Mouse (Mus musculus) lung, postnatal 36 days (tissue): Measurements from ENCODE around the gene Rbm48.
"Not testable (repeated sequence)": the region's sequence is repeated elsewhere in the genome, so short reads cannot be mapped to it uniquely, and the experiment has no call there.

Source experiments
- DNase-seq: peaks from one replicate; pipeline ENCODE4 v3.0.0; 2022; ENCODE audit warnings: mixed read lengths

Gene Rbm48

DNA sequence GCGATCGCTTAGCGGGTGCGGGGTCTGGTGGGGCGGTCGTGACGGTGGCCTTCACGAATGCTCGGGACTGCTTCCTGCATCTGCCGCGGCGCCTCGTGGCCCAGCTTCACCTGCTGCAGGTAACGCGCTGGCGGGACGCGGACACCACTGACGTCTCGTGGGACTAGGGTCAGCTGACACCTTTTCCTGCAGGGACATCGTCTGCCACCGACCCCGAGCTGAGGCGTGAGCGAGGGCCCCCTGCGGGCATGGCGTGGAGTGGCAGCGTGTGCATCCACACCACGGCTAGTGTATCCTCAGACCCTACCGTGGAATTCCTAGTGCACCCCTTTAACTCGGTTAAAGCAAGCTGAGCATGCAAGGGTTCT lies at the start of gene Rbm48:
Gene Rbm48, minus strand, starts transcription at position 187 of the 368 bp plus-strand sequence.
- peak; percentile 84 for DNase-seq

DNA sequence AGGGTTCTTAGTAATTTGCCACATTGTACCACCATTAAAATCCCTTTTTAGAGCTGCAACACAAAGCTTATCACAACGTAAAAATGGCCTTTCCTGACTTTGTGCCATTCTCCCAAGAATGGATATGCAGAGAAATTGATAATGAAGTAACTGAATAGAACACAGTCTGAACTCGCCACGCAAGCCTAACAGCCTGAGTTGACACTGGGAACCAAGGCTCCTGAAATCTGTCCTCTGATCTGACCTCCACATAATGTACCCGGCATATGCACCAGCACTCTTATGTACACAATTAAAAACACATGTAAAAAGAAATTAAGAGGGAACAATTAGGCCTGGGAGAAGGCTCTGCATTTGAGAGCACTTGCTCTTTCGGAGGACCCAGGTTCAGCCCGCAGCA lies 48.9 kb upstream of the Rbm48 start:
- DNase-seq = no peak

DNA sequence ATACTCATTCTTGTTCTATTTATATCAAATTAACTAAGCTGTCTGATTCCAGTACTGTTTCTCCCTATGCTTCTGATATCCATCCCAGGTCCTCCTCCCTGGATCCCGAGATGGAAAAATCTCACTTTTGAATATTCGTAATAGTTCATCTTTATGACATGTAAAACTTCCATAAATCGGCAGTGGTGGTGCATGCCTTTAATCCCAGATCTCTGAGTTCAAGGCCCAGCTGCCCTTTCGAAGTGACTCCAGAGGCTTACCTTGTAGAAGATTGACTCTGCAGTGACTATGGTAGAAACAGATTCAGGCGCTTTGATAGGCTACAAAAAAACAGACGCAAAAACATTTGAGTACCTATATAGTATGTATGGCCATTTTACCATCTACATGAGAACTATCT lies 48.2 kb upstream of the Rbm48 start:
- no peak for DNase-seq

DNA sequence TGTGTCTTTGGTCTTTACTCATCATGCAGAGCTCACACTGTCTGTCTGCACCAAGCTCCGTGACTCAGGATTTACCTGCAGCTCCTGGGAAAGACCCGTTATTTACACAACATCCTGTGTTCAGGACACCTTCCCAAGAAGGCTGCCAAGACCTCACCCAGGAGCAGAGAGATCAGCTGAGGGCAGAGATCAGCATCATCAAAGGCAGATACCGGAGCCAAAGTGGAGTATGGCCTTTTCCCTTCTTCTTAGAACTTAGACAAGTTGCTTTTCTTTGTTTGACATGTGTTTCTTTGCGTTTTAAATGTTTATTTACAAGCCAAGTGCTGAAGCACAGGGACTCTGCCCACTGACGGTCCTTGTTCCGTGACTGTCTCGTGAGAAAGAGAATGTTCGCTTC lies 38.9 kb upstream of the Rbm48 start:
- DNase-seq = no peak

DNA sequence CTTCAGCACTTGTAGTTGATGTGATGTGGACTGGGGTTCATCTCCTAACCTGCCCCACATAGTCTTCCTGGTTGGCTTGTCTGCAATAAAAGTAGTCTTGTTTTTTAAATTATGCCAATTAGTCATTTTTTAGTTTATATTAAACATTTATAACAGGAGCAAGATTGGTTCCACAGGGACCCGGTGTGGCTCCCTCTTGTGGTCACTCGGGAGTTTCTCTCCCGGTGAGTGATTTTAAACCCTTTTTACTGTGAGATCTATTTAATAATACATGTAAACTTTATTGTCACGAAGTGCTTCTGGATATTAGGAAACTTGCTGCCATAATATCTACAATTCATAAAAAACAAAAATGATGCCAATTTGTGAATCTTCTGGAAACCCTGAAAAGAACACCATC lies 37.6 kb upstream of the Rbm48 start:
- no peak for DNase-seq

DNA sequence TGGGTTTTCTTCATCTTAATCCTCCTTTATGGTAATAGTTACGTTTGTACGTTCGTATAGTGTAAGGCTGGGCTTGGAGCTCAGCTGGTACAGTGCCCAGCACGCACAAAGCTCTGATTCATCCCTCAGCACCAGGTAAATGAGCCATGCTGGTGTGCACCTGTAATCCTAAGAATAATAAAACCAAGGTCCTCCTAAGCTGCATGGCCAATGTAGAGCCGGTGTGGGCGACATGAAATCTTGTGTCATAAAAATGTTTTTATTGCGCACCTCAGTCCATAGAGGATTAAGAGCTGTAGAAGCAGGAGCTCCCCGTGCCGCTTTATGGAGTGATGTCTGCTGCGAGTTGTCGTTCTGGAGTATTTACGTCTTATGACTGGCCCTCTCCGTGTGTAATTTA lies 36.9 kb upstream of the Rbm48 start:
- DNase-seq = no peak

DNA sequence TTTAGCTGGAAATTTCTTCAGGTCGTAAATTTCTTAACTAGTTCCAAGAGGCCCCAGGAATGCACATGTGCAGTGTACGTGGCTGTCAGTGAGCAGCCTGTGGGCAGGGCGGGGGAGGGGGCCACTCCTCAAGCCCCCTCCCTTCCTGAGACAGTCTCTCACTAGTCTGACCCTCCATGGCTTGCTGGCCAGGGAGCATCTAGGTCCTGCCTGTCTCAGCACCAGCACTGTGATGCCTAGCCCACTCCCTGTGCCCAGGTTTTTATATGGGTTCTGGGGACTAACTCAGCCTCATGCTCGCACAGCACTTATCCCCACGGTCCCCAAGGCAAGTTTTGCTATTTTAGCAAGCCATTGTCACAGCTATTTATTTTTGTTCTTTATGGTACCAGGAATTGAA lies 35.9 kb upstream of the Rbm48 start:
- DNase-seq = no peak

DNA sequence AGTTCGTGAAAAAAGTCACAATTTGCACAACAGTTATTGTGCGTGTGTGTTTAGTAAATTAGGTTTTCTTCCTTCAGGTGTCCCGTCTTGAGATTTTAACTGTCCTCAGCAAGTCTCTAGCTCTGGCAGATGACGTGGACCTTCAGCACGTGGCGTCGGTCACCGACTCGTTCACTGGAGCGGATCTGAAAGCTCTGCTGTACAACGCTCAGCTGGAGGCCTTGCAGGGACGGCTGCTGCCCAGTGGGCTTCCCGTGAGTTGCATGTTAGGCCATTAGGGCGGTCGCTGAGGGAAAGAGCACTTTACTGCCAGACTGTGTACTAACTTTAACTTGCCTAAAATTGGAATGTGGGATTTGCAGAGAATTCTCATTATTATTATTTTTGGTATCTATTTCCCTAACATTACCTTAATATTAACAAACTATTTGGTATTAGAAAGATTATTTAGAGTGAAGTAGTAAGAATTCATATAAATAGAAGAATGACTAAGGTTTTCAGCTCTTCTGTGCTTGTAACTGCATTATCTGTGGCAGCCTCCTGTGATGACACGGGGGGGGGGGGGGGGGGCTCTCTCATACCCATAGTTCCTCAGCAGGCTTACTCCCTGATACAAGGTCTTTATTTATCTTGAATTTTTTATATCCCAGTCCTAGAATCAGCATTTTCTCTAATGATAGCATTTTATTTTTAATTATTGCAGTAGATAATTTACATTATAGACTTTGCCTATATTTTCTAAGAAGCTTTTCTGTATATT lies 35.3 kb upstream of the Rbm48 start:
- DNase-seq = no peak

DNA sequence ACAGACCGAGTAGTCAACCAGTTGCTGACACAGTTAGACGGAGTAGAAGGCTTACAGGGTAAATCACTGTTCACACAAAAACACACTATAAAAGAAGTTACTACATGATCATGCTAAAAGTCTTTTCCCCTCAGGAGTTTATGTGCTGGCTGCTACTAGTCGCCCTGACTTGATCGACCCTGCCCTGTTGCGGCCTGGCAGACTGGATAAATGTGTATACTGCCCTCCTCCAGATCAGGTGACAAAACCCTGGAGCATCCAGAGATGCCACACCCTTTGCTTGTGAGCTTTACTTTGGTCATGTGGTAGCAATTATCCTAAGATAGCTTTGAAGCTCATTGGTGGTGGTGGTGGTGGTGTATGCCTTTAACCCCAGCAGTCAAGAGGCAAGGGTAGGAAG lies 33.7 kb upstream of the Rbm48 start:
- no peak for DNase-seq

DNA sequence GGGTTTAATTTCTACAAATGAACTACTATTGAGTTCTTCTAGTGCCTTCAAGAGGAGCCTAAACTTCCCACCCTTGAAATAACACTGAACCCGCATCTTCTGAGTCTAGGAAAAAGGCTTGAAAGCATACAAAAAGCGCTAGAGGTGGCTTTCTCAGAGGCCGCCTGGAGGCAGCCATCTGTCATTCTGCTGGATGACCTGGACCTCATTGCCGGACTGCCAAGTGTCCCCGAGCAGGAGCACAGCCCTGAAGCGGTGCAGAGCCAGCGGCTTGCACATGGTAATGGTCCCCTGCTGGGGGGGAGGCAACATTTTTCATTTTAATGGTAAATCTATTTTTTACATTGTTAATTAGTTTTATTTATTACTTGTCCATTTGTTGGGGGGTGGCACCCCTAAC lies 24.1 kb upstream of the Rbm48 start:
- no peak for DNase-seq

DNA sequence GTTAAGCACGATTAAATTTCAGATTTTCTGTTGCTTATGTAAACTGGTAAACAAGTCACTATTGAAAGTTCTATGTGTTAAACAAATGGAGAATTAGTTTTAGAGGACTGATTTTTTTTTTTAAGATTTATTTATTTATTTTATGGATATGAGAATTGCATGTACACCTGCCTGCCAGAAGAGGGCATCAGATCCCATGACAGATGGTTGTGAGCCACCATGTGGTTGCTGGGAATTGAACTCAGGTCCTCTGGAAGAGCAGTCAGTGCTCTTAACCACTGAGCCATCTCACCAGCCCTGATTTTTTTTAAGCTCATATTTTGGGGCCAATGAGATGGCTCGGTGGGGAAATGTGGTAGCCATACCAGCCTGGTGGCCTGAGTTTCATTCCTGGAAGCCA lies 15.4 kb upstream of the Rbm48 start:
- DNase-seq = not testable (repeated sequence)

DNA sequence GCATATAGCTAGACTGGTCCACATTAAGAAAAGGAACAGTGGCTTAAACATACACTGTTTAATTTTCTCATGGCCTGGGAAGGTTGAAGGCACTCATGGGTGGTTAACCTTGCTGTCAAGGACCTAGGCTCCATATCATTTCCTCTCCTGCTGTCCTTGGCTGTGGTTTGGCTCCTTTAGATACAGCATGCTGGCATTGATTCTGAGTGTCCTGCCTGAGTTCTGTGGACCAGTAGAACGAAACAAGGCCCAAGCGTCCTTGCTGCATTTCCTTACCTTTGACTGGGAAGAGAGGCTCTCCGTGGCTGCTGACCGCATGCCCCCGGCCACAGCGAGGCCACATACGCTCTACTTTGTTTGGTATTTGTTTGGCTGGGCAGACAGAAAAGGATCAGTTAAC lies 12.9 kb upstream of the Rbm48 start:
- DNase-seq = no peak

DNA sequence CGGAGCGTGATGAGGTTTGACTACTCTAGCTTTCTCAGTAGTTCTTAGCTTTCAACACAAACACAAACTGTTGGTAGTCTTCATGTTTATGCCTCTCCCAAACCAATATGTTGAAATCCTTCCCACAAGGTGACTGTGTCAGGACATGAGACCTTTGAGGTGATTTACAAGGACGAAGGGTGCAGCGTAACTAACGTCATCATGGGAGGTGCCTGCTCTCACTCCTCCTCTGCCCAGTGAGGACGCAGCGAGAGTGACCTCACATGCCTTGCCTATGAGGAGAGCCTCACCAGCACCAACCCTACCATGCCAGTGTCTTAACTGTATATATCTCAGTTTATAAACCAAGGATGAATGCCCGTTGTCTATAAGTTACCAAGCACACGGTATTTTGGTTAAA lies 10.7 kb upstream of the Rbm48 start:
- no peak for DNase-seq

DNA sequence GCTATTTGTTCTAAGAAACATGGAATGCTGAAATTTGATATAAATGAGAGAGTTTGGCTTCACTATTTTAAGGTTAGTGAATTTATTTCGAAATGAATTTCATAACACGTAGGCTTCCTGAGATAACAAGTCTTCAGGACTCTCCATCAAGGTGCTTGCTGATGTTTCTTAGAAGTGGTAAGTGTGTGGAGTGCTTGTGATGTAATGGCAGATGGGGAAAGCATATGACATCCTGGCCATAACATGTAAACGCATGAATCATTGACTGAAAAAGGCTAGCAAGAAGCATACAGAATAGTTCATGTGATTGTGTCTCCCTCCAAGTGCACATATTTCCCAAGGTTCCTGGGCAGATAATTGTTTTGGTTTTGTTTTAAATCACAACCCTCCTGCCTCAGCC lies 4.4 kb upstream of the Rbm48 start:
- peak; percentile 10 for DNase-seq

DNA sequence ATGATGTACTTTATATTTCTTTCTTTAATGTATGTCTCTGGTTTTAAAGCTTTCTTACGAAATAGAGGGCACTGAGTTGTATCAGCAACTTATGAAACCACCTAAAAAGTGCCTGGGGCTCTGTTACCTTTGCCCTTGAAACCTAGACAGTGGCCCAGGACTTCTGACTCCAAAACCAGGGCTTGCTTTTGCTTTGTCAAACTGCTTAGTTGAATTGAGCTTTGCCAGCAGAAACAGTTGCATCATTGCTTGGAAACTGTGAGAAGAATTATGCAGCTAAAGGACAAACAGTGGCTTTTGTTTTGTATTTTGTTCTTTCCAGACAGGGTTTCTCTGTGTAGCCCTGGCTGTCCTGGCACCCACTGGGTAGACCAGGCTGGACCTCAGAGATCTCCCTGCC lies 3.9 kb upstream of the Rbm48 start:
- no peak for DNase-seq

DNA sequence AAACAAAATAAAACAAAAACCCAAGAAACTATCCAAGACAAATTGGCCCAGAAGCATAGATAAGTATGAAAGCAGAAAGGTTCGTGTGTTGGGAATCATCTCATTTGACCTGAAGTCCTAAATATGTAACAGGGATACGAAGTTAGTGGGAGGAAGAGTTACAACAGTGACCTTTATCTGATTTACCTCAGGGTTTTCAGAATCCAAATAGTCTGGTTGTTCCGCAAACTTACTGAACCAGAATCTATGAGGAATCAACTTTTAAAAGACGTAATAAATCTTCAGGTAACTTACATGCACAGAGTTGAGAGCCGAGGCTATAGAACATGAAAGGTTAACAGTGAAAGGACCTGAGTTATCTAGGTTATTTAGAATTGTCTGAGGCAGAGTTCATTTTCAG lies 2.4 kb upstream of the Rbm48 start:
- DNase-seq = no peak

DNA sequence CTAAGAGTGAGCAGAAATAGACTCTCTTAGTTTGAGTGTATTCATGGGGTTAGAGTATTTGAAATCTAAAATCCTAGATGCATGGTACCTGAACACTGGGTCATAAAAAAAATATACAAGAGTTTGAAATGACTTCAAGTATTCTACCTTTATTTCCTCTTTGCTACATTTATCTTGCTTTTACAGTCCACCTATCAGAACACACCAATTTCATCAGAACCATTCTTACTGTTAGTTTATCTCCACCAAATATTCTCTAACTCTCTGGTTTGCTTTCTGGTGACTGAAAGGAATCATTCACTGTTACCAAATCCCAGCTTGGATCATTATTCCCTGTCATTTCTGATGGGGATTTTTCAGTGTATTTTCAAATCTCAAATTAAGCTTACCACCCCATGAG lies 786 bp upstream of the Rbm48 start:
- no peak for DNase-seq

DNA sequence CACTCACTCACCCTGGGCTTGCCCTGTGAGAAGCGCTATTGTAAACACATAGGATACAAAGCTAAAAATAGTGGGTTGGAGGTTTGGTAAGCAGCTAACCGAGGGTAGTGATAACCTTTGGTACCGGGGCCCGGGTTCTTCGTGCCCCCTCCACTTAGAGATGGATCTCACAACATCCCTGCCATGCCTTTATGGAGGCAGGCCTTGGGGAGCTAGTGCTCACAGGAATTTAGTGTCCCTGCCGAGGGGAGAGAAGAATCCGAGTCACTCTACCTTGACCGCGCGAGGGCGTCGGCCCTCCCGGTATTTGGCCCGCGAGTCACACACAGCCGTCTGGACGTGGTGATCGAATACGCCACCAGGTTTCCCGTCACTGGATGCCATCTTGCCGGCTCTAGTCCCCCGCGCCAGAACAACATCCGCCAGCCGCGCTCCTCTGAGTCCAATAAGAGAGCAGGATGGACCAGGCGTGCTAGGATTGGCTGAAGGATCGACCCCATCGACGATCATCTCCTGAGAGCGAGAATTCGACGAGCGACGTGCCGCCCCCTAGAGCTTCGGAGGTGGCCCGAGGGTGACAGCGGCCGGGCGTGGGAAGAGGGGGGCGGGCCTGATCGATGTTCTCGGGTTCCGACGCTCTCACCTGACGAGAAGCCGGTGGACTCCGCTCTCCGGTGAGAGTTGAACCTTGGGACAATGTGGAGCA lies 539 bp downstream of the Rbm48 start, which contains the start of gene Pex1:
Gene Pex1, plus strand, starts transcription at position 374 of the 706 bp plus-strand sequence.
- DNase-seq = peak; percentile 98

DNA sequence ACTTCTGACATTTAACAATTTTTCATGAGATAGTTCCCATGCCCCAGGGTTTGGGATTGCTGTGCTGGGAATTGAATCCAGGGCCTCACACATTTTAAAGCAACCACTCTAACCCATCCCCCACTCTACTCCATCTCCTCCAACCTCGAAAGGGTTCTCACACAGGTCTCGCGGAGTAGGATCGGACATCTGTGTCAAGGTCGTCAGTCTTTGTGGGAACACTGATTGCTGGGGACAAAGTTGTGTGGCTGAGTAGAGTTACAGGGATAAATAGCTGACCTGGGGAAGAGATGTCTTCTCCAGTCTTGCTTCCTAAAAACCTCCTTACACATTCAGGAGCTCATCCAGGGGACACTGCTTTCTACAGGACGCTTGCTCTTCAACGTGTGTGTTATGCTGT lies 17.3 kb downstream of the Rbm48 start:
- no peak for DNase-seq

DNA sequence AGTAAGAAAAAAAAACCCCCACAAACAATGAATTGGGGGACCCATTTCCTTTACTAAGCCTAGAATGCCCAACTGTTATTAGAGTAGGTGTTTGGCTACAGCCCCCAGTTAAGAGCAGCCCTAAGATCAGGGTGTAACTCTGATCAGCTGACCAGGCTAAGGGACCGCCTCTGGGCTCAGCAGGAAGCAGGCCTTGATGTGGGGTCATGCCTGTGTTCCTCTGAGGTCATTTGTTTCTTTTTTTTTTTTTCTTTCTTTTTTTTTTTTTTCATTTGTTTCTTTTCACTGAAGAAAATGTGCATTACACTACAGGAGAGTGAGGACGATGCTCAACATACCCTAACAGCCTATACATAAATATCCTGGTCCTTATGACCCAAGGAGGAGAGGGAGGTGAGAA lies 18.4 kb downstream of the Rbm48 start:
- no peak for DNase-seq

DNA sequence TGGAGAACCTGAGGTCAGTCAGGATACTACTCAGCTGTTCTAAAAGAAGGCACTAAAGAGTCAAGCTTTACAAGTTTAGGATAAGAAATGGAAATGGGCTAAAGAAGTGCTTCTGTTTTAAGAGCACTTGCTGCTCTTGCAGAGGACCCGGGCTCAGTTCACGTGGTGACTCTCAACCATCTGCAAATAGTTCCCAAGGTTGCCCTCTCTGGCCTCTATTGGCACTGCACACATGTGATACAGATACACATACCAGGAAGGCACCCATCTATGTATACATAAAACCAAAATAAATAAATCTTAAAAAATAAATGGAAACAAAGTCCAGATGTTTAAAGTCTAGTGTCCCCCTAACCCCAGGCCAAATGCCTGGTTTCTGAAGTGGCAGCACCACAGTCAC lies 21.6 kb downstream of the Rbm48 start:
- DNase-seq = no peak

DNA sequence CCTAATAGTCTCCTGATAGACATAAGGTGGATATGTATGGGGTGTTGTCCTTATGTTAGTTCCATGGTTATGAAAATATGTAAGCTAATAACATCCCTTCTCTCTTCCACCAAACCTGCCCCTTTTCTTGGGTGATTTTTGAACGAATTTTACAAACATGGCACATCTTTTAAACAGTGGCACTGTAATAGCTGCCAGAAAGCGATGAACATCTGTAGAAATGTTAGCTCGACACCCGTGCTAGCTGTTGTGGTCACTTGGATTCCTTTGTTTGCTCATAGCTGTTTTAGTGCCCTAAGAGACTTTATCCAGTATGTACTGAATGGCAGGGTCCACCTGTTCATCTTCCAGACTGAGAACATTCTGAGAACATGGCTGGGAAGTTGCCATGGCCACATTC lies 25.1 kb downstream of the Rbm48 start, which contains the start of gene 1700109H08Rik:
Gene 1700109H08Rik, plus strand, starts transcription at position 301 of the 400 bp plus-strand sequence.
- no peak for DNase-seq

DNA sequence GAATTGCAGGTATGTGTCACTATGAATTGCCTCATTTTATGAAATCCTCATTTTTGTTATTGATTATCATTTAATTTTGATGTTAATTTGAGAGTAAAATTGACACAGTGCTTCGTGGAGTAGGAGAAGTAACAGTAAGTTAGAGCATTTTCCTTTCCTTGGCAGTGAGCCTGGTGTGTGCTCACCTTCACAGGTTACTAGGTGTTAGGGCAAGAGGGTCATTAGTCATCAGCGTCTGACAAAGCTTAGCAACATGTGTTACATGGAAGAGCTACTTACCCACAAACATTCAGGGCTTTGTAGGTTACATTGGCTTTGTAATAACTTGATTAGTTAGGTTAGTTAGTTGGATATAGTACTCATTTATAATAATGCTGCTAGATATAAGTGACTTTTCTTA lies 42.2 kb downstream of the Rbm48 start:
- DNase-seq = no peak

DNA sequence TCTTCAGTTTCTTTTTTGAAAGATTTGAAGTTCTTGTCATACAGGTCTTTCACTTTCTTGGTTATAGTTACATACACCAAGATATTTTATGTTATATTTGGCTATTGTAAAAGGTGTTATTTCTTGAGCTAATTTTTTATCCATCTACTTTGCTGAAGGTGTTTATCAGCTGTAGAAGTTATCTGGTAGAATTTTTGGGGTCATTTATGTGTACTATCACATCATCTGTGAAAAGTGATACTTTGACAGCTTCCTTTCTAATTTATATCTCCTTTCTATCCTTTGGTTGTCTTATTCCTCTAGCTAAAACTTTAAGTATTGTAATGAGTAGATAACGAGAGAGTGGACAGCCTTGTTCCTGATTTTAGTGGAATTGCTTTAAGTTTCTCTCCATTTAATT lies 44.9 kb downstream of the Rbm48 start:
- no peak for DNase-seq

DNA sequence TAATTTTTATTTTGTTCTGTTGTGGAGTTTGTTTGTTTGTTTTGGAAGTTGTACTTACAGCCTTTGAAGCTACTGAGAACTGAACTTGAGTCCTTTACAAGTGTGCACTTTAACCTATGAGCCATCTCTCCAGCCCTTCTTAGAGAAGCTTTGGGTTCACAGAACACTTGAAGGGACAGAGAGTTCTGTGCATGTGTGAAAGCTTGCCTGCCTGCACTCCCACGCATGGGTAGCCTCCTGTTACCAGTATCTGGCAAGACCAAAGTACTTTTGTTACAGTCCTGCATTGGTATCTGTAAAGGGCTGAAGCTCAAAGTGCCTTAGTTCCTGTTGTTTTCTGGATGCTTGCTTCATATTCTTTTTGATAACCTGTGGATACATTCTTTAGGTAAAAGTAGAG lies 50.2 kb downstream of the Rbm48 start:
- DNase-seq = no peak
